Mouse (Mus musculus) limb, embryonic 10.5 days (tissue): Measurements from ENCODE around the gene Clpb. TPM values are rescaled to one million over a fixed set of nuclear protein-coding genes. Genes with fewer than 3 reads are reported as not detected.
A peak's percentile ranks its signal among the peaks of the same experiment; 100 is the strongest.

Experiments
- DNase-seq: peaks from one replicate; pipeline ENCODE4 v3.0.0-alpha.2; 2017; ENCODE audit warnings: low spot score
- H3K27ac ChIP-seq: fragments of 300-500 bp; sonication (generic); 2 replicates; pipeline ENCODE4 v1.5.1; 2016; ENCODE audit warnings: mild to moderate bottlenecking
- H3K27me3 ChIP-seq: fragments of 300-500 bp; sonication (generic); 2 replicates; pipeline ENCODE4 v1.6.1; 2016; ENCODE audit warnings: low read depth, mild to moderate bottlenecking; ENCODE audit not compliant: poor library complexity, severe bottlenecking
- H3K36me3 ChIP-seq: fragments of 300-500 bp; sonication (generic); 2 replicates; pipeline ENCODE4 v1.6.1; 2016; ENCODE audit warnings: mild to moderate bottlenecking, moderate library complexity
- H3K4me1 ChIP-seq: fragments of 300-500 bp; sonication (generic); 2 replicates; pipeline ENCODE4 v1.6.1; 2016
- H3K4me3 ChIP-seq: fragments of 300-500 bp; sonication (generic); 2 replicates; pipeline ENCODE4 v1.5.1; 2016; ENCODE audit warnings: mild to moderate bottlenecking, moderate library complexity
- H3K9me3 ChIP-seq: fragments of 300-500 bp; sonication (generic); replicated peaks from 2 replicates; pipeline ENCODE4 v1.6.1; 2016; ENCODE audit warnings: mild to moderate bottlenecking
- WGBS: fragments of 180-500 bp; shearing (Covaris S2); methylation state at CpG from one replicate; pipeline ENCODE4 v1.1.7; 2016; 5-methylcytosine and 5-hydroxymethylcytosine counted together
- polyA plus RNA-seq: library from polyadenylated mRNA; unstranded; fragments of >200 nt; fragmentation: Nextera tagmentation; extraction: Ambion mirVana; gene quantifications from 2 replicates; pipeline ENCODE4 v1.2.1, GENCODE M21; 2016

Clpb gene
- polyA plus RNA-seq, 1 experiment from 2014 or later = 62.7 TPM

GRCm38 (mm10) chr7:101643879-101644278, 19.6 kb upstream of the Clpb start:
- no peak for DNase-seq
- WGBS = 87% methylated on average over 3 of the region's 3 CpGs
- no peaks in the 10 kb centered on the region for H3K4me1 ChIP-seq
- H3K9me3 ChIP-seq = no peaks in the 10 kb centered on the region
- no peaks in the 10 kb centered on the region for H3K36me3 ChIP-seq
- no peak overlapping the region for H3K4me3 ChIP-seq
- H3K27ac ChIP-seq = no peak overlapping the region
- H3K27me3 ChIP-seq = no peaks in the 10 kb centered on the region

- no peaks in the 10 kb centered on the region for H3K27me3 ChIP-seq
- 89% methylated on average over 9 of the region's 9 CpGs for WGBS
- no peak overlapping the region for H3K4me3 ChIP-seq
- no peak overlapping the region for H3K27ac ChIP-seq
- no peaks in the 10 kb centered on the region for H3K9me3 ChIP-seq
- DNase-seq = no peak
- no peaks in the 10 kb centered on the region for H3K36me3 ChIP-seq
- H3K4me1 ChIP-seq = no peaks in the 10 kb centered on the region
These were observed 13.7 kb upstream of the Clpb start for GRCm38 (mm10) chr7:101649729-101650128.

DNA sequence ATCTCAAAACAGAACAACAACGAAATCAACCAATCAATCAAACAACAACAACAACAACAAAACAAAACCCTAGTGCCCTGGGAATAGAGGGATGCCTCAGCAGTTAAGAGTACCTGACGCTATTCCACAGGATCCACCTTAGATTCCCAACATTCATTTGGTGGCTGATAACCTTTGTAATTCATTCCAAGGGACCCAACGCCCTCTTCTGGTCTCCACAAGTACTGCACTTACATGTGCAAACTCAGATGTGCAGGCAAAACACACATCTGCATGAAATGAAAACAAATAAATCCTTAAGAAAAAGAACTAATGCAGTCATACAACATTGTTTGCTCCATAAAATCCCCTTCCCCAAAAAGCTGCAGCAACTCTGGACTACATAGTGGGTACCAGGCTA, 12.9 kb upstream of the Clpb start:
- no peaks in the 10 kb centered on the region for H3K36me3 ChIP-seq
- H3K9me3 ChIP-seq = no peaks in the 10 kb centered on the region
- 28% methylated on average over 3 of the region's 3 CpGs for WGBS
- H3K27me3 ChIP-seq = no peaks in the 10 kb centered on the region
- no peaks in the 10 kb centered on the region for H3K4me1 ChIP-seq
- H3K4me3 ChIP-seq = no peak overlapping the region
- no peak overlapping the region for H3K27ac ChIP-seq
- DNase-seq = peak; percentile 39

GRCm38 (mm10) chr7:101653681-101654209, 9.7 kb upstream of the Clpb start:
- Histone ChIP-seq H3K9me3 (no peaks in the 10 kb centered on the region), H3K4me3 (no peak overlapping the region), H3K36me3 (no peaks in the 10 kb centered on the region), H3K27ac (no peak overlapping the region), H3K4me1 (no peaks in the 10 kb centered on the region), H3K27me3 (no peaks in the 10 kb centered on the region)
- 74% methylated on average over 10 of the region's 10 CpGs for WGBS
- peak; percentile 35 for DNase-seq

DNA sequence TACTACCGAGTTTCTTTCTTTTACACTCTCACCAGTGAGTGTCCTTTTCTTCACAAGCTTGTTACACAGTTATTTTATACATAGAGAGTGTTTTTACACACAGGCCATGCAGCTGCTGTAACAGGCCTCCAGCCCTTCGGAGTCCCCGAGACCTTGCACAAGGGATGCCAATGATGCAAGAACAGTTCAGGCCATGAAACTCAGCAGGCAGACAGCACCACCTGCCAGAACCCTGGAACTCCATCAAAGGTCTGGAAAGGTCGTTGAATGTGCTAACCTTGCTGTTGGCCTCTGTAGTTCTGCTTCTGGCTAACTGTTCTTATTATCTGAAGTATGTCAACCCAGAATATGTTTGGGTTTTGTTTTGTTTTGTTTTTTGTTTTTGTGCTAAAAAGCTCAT, 8.5 kb upstream of the Clpb start:
- Histone ChIP-seq H3K27ac (no peak overlapping the region), H3K27me3 (no peaks in the 10 kb centered on the region), H3K36me3 (no peaks in the 10 kb centered on the region), H3K4me3 (no peak overlapping the region), H3K9me3 (no peaks in the 10 kb centered on the region), H3K4me1 (no peaks in the 10 kb centered on the region)
- no peak for DNase-seq
- WGBS = 81% methylated on average over 4 of the region's 4 CpGs

- WGBS = 76% methylated on average over 1 of the region's 1 CpGs
- H3K9me3 ChIP-seq = no peaks in the 10 kb centered on the region
- no peaks in the 10 kb centered on the region for H3K36me3 ChIP-seq
- DNase-seq = no peak
- H3K4me1 ChIP-seq = peaks cover 17% of the 10 kb centered on the region
- no peaks in the 10 kb centered on the region for H3K27me3 ChIP-seq
- H3K27ac ChIP-seq = no peak overlapping the region
- no peak overlapping the region for H3K4me3 ChIP-seq
These were observed 1.4 kb upstream of the Clpb start for GRCm38 (mm10) chr7:101662006-101662405.

DNA sequence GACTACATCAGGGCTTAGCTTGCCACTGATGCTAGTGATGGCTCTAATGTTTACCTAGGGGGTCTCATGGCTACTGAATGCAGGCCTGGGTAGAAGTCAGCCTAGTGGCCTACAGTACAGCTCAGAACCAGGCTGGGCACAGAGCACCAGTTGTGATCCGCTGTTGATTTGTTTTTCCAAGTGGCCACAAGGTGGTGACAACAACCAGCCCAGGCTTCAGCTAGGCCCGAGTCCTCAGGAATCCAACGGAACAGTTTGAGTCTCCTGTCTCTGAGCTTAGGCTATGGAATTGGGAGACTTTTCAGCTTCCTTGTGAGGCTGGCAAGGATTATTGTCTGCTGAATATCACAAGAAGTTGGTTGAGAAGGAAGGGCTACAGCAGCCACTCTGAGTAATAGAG, 3.1 kb downstream of the Clpb start:
- Histone ChIP-seq H3K27me3 (no peaks in the 10 kb centered on the region), H3K36me3 (peaks cover 16% of the 10 kb centered on the region; the same call in 1 of the 2 replicates), H3K4me1 (peaks cover 17% of the 10 kb centered on the region), H3K27ac (no peak overlapping the region), H3K4me3 (no peak overlapping the region), H3K9me3 (no peaks in the 10 kb centered on the region)
- 20% methylated on average over 3 of the region's 3 CpGs for WGBS
- DNase-seq = peak; percentile 47

- H3K27ac ChIP-seq = no peak overlapping the region
- DNase-seq = no peak
- no peak overlapping the region for H3K4me3 ChIP-seq
- H3K4me1 ChIP-seq = peaks cover under 1% of the 10 kb centered on the region; the same call in 1 of the 2 replicates
- peaks cover 16% of the 10 kb centered on the region; the same call in 1 of the 2 replicates for H3K36me3 ChIP-seq
- H3K27me3 ChIP-seq = no peaks in the 10 kb centered on the region
- H3K9me3 ChIP-seq = no peaks in the 10 kb centered on the region
- WGBS = 79% methylated on average over 5 of the region's 5 CpGs
These were observed 8.3 kb downstream of the Clpb start for GRCm38 (mm10) chr7:101671601-101672280.

GRCm38 (mm10) chr7:101673497-101673896, 10.1 kb downstream of the Clpb start:
- WGBS = 59% methylated on average over 2 of the region's 2 CpGs
- DNase-seq = no peak
- Histone ChIP-seq H3K27me3 (no peaks in the 10 kb centered on the region), H3K9me3 (no peaks in the 10 kb centered on the region), H3K27ac (no peak overlapping the region), H3K4me3 (no peak overlapping the region), H3K4me1 (peaks cover 4% of the 10 kb centered on the region; the same call in 1 of the 2 replicates), H3K36me3 (0 out of 2 replicates have a peak, but pooled peaks cover 12% of the 10 kb centered on the region)

- no peak overlapping the region for H3K27ac ChIP-seq
- H3K9me3 ChIP-seq = no peaks in the 10 kb centered on the region
- WGBS = 58% methylated on average over 6 of the region's 6 CpGs
- no peak overlapping the region for H3K4me3 ChIP-seq
- H3K4me1 ChIP-seq = peaks cover 10% of the 10 kb centered on the region; the same call in 1 of the 2 replicates
- 0 out of 2 replicates have a peak, but pooled peaks cover under 1% of the 10 kb centered on the region for H3K36me3 ChIP-seq
- no peak for DNase-seq
- H3K27me3 ChIP-seq = no peaks in the 10 kb centered on the region
These were observed 12.8 kb downstream of the Clpb start for GRCm38 (mm10) chr7:101676033-101676761.

- no peak for DNase-seq
- H3K36me3 ChIP-seq = no peaks in the 10 kb centered on the region
- WGBS = 47% methylated on average over 3 of the region's 3 CpGs
- H3K4me1 ChIP-seq = peaks cover 13% of the 10 kb centered on the region; the same call in 1 of the 2 replicates
- no peaks in the 10 kb centered on the region for H3K27me3 ChIP-seq
- no peak overlapping the region; the same call in 1 of the 2 replicates for H3K27ac ChIP-seq
- no peaks in the 10 kb centered on the region for H3K9me3 ChIP-seq
- no peak overlapping the region for H3K4me3 ChIP-seq
These were observed 13.4 kb downstream of the Clpb start for GRCm38 (mm10) chr7:101676762-101677308.

DNA sequence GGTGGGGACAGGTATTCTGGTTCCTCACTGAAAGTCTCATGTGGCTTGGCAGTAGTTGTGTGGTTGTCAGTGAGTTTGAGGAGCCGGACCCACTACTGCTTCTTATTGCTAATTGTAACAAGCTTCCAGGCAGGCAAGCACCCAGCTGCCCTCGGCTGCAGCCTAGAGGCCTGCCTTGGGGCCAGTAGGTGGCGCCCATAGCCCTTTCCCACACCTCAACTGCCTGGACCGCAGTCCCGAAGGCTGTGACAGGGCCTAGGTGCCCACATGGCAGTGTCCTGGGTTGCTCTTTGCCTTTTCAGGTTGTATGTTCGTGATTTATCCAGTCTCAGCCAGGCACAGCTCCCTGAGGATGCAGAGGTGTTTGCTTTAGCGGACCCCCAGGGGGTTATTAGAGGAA, 16.2 kb downstream of the Clpb start:
- no peak overlapping the region for H3K4me3 ChIP-seq
- H3K36me3 ChIP-seq = no peaks in the 10 kb centered on the region
- no peak overlapping the region for H3K27ac ChIP-seq
- H3K27me3 ChIP-seq = no peaks in the 10 kb centered on the region
- WGBS = 14% methylated on average over 7 of the region's 7 CpGs
- H3K9me3 ChIP-seq = no peaks in the 10 kb centered on the region
- H3K4me1 ChIP-seq = peaks cover 18% of the 10 kb centered on the region; the same call in 1 of the 2 replicates
- peak; percentile 84 for DNase-seq

DNA sequence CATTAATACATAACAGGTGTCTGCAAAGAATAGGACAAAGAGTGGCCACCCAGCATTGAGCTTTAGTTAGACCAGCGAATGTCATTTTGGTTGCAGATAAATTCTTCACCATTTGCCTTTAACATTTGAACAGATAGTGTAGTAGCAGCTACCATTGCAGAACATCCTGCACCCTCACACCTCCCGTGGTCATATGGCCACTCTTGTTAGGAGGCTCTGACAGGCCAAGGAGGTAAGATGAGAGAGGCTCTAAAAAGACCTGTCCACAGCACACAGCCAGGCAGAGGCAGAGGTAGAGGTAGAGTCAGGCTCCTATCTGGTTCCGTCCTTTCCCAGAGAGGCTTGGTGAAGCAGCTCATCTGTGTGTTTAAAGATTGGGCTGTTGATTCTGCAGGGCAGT, 17.5 kb downstream of the Clpb start:
- Histone ChIP-seq H3K27ac (no peak overlapping the region), H3K4me1 (peaks cover 18% of the 10 kb centered on the region; the same call in 1 of the 2 replicates), H3K27me3 (no peaks in the 10 kb centered on the region), H3K36me3 (no peaks in the 10 kb centered on the region), H3K4me3 (no peak overlapping the region), H3K9me3 (no peaks in the 10 kb centered on the region)
- 78% methylated on average over 3 of the region's 3 CpGs for WGBS
- DNase-seq = no peak
